Mouse (Mus musculus) large intestine, adult 2 months (tissue): ENCODE measurements at regions not wholly inside any gene's neighbourhood (a gene's known extent, or its start where the extent isn't known, plus 50 kb on each side); places are given as distances from the start of the nearest gene placed in this dataset.

Source experiments
- DNase-seq: peaks from one replicate; pipeline ENCODE4 v3.0.0-alpha.2; 2012; ENCODE audit warnings: low read depth, low spot score
- WGBS: fragments of 180-500 bp; shearing (Covaris S2); methylation state at CpG from one replicate; pipeline ENCODE4 v1.1.7; 2018; 5-methylcytosine and 5-hydroxymethylcytosine counted together

GRCm38 (mm10) chr5:4620513-4621210 lies 137.2 kb downstream of the Fzd1 start:
- WGBS: 87% methylated on average over 4 of the region's 4 CpGs
- no peak for DNase-seq

GRCm38 (mm10) chr5:4615233-4615632 lies 142.6 kb downstream of the Fzd1 start:
- 74% methylated on average over 2 of the region's 2 CpGs for WGBS
- DNase-seq: no peak

- 80% methylated on average over 3 of the region's 3 CpGs for WGBS
Observed at GRCm38 (mm10) chr5:4597471-4597870, 160.4 kb downstream of the Fzd1 start.

GRCm38 (mm10) chr5:4595010-4595409 lies 162.8 kb downstream of the Fzd1 start:
- no peak for DNase-seq
- WGBS: 64% methylated on average over 2 of the region's 2 CpGs

More at GRCm38 (mm10) chr5:4597471-4597870, 160.4 kb downstream of the Fzd1 start:
- no peak for DNase-seq

- 68% methylated on average over 2 of the region's 2 CpGs for WGBS
- DNase-seq: no peak
Observed at GRCm38 (mm10) chr5:4594562-4594961, 163.3 kb downstream of the Fzd1 start.

- 74% methylated on average over 5 of the region's 5 CpGs for WGBS
- DNase-seq: no peak
Observed at GRCm38 (mm10) chr5:4593638-4594381, 164.0 kb downstream of the Fzd1 start.

- WGBS: 53% methylated on average over 1 of the region's 1 CpGs
- DNase-seq: no peak
Observed at GRCm38 (mm10) chr5:4591721-4592120, 166.1 kb downstream of the Fzd1 start.

GRCm38 (mm10) chr5:4582702-4583475 lies 174.9 kb downstream of the Fzd1 start:
- WGBS: 81% methylated on average over 1 of the region's 1 CpGs
- no peak for DNase-seq

- DNase-seq: no peak
- WGBS: 81% methylated on average over 8 of the region's 8 CpGs
Observed at GRCm38 (mm10) chr5:4580185-4580839, 177.5 kb downstream of the Fzd1 start.

GRCm38 (mm10) chr5:4578856-4579255 lies 179.0 kb downstream of the Fzd1 start:
- DNase-seq: no peak
- 62% methylated on average over 3 of the region's 3 CpGs for WGBS

- no peak for DNase-seq
- WGBS: 79% methylated on average over 6 of the region's 6 CpGs
Observed at GRCm38 (mm10) chr5:4577179-4577578, 180.7 kb downstream of the Fzd1 start.

GRCm38 (mm10) chr5:4563862-4564261 lies 194.0 kb downstream of the Fzd1 start:
- no peak for DNase-seq
- 29% methylated on average over 6 of the region's 6 CpGs for WGBS

- WGBS: 68% methylated on average over 8 of the region's 8 CpGs
- no peak for DNase-seq
Observed at GRCm38 (mm10) chr5:4561661-4562060, 196.2 kb downstream of the Fzd1 start.

GRCm38 (mm10) chr5:4561139-4561470 lies 196.7 kb downstream of the Fzd1 start:
- WGBS: 53% methylated on average over 4 of the region's 4 CpGs
- DNase-seq: no peak

- 72% methylated on average over 7 of the region's 7 CpGs for WGBS
- DNase-seq: no peak
Observed at GRCm38 (mm10) chr5:4560370-4561138, 197.3 kb downstream of the Fzd1 start.

GRCm38 (mm10) chr5:4554972-4555371 lies 202.9 kb downstream of the Fzd1 start:
- 52% methylated on average over 2 of the region's 2 CpGs for WGBS
- DNase-seq: no peak

GRCm38 (mm10) chr5:4538572-4538971 lies 219.3 kb downstream of the Fzd1 start:
- no peak for DNase-seq
- WGBS: 76% methylated on average over 6 of the region's 6 CpGs

- no peak for DNase-seq
- WGBS: 62% methylated on average over 2 of the region's 2 CpGs
Observed at GRCm38 (mm10) chr5:4536790-4537189, 221.0 kb downstream of the Fzd1 start.

- 57% methylated on average over 8 of the region's 8 CpGs for WGBS
- DNase-seq: no peak
Observed at GRCm38 (mm10) chr5:4535951-4536350, 221.9 kb downstream of the Fzd1 start.
